Mouse (Mus musculus) embryonic facial prominence, embryonic 13.5 days (tissue): ENCODE measurements around the gene Lyrm7. TPM values are rescaled to one million over a fixed set of nuclear protein-coding genes. Genes with fewer than 3 reads are reported as not detected.

Experiments
- ATAC-seq: fragments of 200-750 bp; cut with Nextera tagmentation; 2 replicates; pipeline ENCODE4 v1.8.0; 2017; ENCODE audit warnings: low read depth; ENCODE audit not compliant: insufficient number of reproducible peaks, insufficient read depth, low FRiP score, low TSS enrichment
- H3K27ac ChIP-seq: fragments of 300-500 bp; sonication (generic); 2 replicates; pipeline ENCODE4 v1.5.1; 2015; ENCODE audit warnings: moderate library complexity, mild to moderate bottlenecking, inconsistent platforms
- H3K27me3 ChIP-seq: fragments of 300-500 bp; sonication (generic); 2 replicates; pipeline ENCODE4 v1.6.1; 2015; ENCODE audit warnings: mild to moderate bottlenecking, inconsistent platforms
- H3K36me3 ChIP-seq: fragments of 300-500 bp; sonication (generic); 2 replicates; pipeline ENCODE4 v1.6.1; 2015; ENCODE audit warnings: mild to moderate bottlenecking, inconsistent platforms
- H3K4me1 ChIP-seq: fragments of 300-500 bp; sonication (generic); 2 replicates; pipeline ENCODE4 v1.6.1; 2015; ENCODE audit warnings: inconsistent platforms
- H3K4me2 ChIP-seq: fragments of 300-500 bp; sonication (generic); 2 replicates; pipeline ENCODE4 v1.6.1; 2015; ENCODE audit warnings: moderate library complexity, mild to moderate bottlenecking, inconsistent platforms
- H3K4me3 ChIP-seq: fragments of 300-500 bp; sonication (generic); 2 replicates; pipeline ENCODE4 v1.5.1; 2015; ENCODE audit warnings: mild to moderate bottlenecking, inconsistent platforms
- H3K9ac ChIP-seq: fragments of 300-500 bp; sonication (generic); 2 replicates; pipeline ENCODE4 v1.6.1; 2015; ENCODE audit warnings: mild to moderate bottlenecking, inconsistent platforms
- H3K9me3 ChIP-seq: fragments of 300-500 bp; sonication (generic); 2 replicates; pipeline ENCODE4 v1.6.1; 2016; ENCODE audit warnings: inconsistent platforms
- WGBS: fragments of 180-500 bp; shearing (Covaris S2); methylation state at CpG from one replicate; pipeline ENCODE4 v1.1.7; 2015; ENCODE audit warnings: mixed read lengths; 5-methylcytosine and 5-hydroxymethylcytosine counted together
- polyA plus RNA-seq: library from polyadenylated mRNA; unstranded; fragments of >200 nt; fragmentation: Nextera tagmentation; extraction: Ambion mirVana; gene quantifications from 2 replicates; pipeline ENCODE4 v1.2.1, GENCODE M21; 2015

Gene Lyrm7
- polyA plus RNA-seq, 1 experiment from 2014 or later = 10.3 TPM

- peaks cover 1% of the 10 kb centered on the region; the same call in 1 of the 2 replicates for H3K36me3 ChIP-seq
- ATAC-seq = no peak
- peaks cover 10% of the 10 kb centered on the region for H3K4me1 ChIP-seq
- WGBS = 85% methylated on average over 10 of the region's 10 CpGs
- no peak overlapping the region for H3K4me3 ChIP-seq
- no peaks in the 10 kb centered on the region for H3K9me3 ChIP-seq
- no peak overlapping the region for H3K4me2 ChIP-seq
- H3K9ac ChIP-seq = no peak overlapping the region
- H3K27me3 ChIP-seq = no peaks in the 10 kb centered on the region
- H3K27ac ChIP-seq = no peak overlapping the region
Measured at GRCm38 (mm10) chr11:54879922-54880321, 19.2 kb upstream of the Lyrm7 start.

DNA sequence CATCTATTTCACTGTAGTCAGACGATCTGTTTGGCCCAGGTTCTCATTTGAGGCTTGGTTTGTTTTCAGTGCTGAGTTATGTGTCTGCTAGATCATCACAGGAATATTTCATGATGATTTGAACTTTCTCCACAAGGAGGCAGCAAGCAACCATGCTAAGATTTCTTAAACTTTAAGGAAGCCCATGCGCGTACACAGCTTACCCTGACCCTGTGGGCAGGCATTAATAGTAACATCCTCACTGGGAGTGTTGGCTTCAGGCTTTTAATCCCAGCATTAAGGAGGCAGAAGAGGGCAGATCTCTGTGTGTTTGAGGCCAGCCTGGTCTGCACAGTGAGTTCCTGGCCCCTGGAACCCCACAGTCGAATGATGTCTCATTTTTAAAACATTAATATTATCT is 18.7 kb upstream of the Lyrm7 start:
- 35% methylated on average over 4 of the region's 4 CpGs for WGBS
- H3K4me3 ChIP-seq = no peak overlapping the region
- no peaks in the 10 kb centered on the region for H3K27me3 ChIP-seq
- no peaks in the 10 kb centered on the region for H3K9me3 ChIP-seq
- H3K4me1 ChIP-seq = peaks cover 7% of the 10 kb centered on the region
- no peak overlapping the region for H3K9ac ChIP-seq
- no peak overlapping the region for H3K27ac ChIP-seq
- no peak for ATAC-seq
- no peak overlapping the region for H3K4me2 ChIP-seq
- H3K36me3 ChIP-seq = peaks cover 6% of the 10 kb centered on the region

GRCm38 (mm10) chr11:54878893-54879292 is 18.2 kb upstream of the Lyrm7 start:
- no peak for ATAC-seq
- Histone ChIP-seq H3K4me2 (no peak overlapping the region), H3K9ac (no peak overlapping the region), H3K4me1 (peaks cover 7% of the 10 kb centered on the region), H3K27ac (no peak overlapping the region), H3K27me3 (no peaks in the 10 kb centered on the region), H3K4me3 (no peak overlapping the region), H3K9me3 (no peaks in the 10 kb centered on the region), H3K36me3 (peaks cover 11% of the 10 kb centered on the region)
- 75% methylated on average over 6 of the region's 6 CpGs for WGBS

DNA sequence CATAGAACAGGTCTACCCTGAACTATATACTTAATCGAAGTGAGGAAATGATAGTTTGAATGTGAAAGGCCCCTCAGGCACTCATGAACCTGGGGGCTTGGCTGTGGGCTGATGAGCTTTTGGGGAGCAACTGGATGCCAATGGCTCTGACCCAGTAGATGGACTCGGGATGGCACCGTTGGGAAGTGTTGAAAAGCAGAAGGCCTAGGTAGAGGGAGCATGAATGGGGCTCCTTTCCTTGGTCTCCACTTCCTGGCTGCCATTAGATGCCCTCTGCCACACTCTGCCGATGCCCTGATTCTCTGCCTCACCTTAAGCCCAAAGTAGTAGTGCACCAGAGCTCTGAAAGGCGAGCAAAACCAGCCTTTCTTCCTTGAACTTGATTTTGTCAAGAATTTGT is 15.3 kb upstream of the Lyrm7 start:
- Histone ChIP-seq H3K9ac (no peak overlapping the region), H3K27ac (no peak overlapping the region), H3K4me2 (no peak overlapping the region), H3K9me3 (no peaks in the 10 kb centered on the region), H3K36me3 (peaks cover 40% of the 10 kb centered on the region), H3K27me3 (no peaks in the 10 kb centered on the region), H3K4me3 (no peak overlapping the region), H3K4me1 (no peaks in the 10 kb centered on the region)
- no peak for ATAC-seq
- WGBS = 86% methylated on average over 5 of the region's 5 CpGs

DNA sequence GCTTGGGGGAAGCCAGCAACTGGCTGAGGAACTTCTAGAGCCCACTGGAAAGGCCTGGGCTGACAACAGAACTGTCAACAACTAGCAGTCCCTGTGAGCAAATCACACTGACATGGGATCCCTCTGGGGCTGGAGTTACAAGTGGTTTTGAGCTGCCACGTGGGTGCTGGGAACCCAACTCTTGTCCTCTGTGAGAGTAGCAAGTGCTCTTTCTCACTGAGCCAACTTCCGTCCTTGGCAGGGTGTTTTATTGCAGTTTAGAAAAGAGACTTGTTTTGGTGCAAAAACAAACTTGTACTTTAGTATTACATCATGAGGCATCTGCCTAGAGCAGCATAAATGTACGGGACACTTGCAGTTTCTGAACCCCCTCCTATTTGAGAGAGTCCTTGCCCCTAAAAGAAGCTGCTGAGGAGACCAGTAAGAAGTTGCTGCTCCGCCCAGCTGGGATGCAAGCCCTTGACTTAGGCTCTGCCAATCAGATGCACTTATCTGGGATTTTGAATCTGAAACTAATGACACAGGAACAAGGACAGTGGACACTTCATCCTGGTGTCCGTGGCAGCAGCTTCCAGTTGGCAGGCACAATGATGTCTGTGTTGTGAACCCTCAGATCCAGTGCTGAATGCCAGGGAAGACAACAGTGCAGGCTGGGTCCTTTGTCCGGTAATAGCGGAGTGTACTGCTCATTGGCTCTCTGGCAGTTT is 11.3 kb upstream of the Lyrm7 start:
- Histone ChIP-seq H3K9me3 (no peaks in the 10 kb centered on the region), H3K27me3 (no peaks in the 10 kb centered on the region), H3K9ac (no peak overlapping the region), H3K4me1 (peaks cover 18% of the 10 kb centered on the region), H3K27ac (no peak overlapping the region), H3K36me3 (peaks cover 66% of the 10 kb centered on the region), H3K4me3 (no peak overlapping the region), H3K4me2 (no peak overlapping the region)
- WGBS = 79% methylated on average over 7 of the region's 7 CpGs
- no peak for ATAC-seq

- H3K27me3 ChIP-seq = no peaks in the 10 kb centered on the region
- WGBS = 86% methylated on average over 3 of the region's 3 CpGs
- H3K9ac ChIP-seq = no peak overlapping the region
- H3K27ac ChIP-seq = no peak overlapping the region
- H3K4me1 ChIP-seq = peaks cover 18% of the 10 kb centered on the region
- no peak for ATAC-seq
- H3K9me3 ChIP-seq = no peaks in the 10 kb centered on the region
- H3K4me2 ChIP-seq = no peak overlapping the region
- peaks cover 59% of the 10 kb centered on the region for H3K36me3 ChIP-seq
- H3K4me3 ChIP-seq = no peak overlapping the region
Measured at GRCm38 (mm10) chr11:54869318-54869717, 8.6 kb upstream of the Lyrm7 start.

DNA sequence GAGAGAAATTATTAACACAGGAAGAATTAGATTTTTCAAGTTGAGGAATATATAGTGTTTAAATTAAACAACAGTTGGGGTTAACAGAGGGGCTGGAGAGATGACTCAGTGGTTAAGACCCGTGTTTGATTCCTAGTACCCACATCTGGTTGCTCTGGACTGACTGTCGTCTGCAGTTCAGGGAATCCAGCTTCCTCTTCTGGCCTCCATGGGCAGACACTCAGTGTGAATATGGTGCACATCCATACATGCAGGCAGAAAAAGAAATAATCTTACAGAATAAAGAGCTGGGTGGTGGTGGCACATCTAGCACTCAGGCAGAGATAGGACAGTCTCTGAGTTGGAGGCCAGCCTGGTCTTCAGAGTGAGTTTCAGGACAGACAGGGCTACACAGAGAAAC is 7.7 kb upstream of the Lyrm7 start:
- no peak for ATAC-seq
- Histone ChIP-seq H3K27me3 (no peaks in the 10 kb centered on the region), H3K36me3 (peaks cover 50% of the 10 kb centered on the region), H3K9ac (0 out of 2 replicates have a peak overlapping the region, but pooled peaks have one; percentile 27), H3K4me1 (peaks cover 18% of the 10 kb centered on the region), H3K9me3 (no peaks in the 10 kb centered on the region), H3K4me3 (no peak overlapping the region), H3K4me2 (peak overlapping the region; percentile 69; the same call in 1 of the 2 replicates), H3K27ac (no peak overlapping the region)
- WGBS = 67% methylated on average over 2 of the region's 2 CpGs

DNA sequence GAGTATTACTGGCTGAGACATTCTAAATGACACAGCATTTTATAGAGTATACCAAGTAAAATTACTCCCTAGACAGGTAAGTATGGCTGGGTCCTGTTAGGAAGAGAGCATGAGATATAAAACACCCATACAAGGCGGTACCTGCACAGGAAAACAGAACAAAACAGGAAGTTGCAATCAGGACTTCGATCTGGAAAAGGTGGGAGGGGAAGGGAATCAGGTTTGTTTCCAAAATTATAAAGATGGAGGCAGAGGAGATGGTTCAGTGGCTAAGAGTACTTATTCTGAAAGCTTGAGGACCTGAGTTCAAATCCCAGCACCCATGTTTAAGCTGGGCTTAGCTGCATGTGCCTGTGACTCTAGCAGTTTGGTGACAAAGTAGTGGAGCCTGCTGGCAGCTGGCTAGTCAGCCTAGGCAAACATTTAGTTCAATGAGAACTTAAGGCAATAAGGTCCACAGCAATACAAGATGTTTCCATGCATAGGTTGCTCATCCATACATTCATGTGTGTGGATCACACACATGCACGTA is 7.3 kb upstream of the Lyrm7 start:
- Histone ChIP-seq H3K27ac (no peak overlapping the region), H3K4me3 (peak overlapping the region; percentile 85), H3K9me3 (no peaks in the 10 kb centered on the region), H3K9ac (no peak overlapping the region; the same call in 1 of the 2 replicates), H3K27me3 (no peaks in the 10 kb centered on the region), H3K4me2 (peak overlapping the region; percentile 69), H3K4me1 (peaks cover 18% of the 10 kb centered on the region), H3K36me3 (peaks cover 46% of the 10 kb centered on the region)
- WGBS = 75% methylated on average over 3 of the region's 3 CpGs
- no peak for ATAC-seq

DNA sequence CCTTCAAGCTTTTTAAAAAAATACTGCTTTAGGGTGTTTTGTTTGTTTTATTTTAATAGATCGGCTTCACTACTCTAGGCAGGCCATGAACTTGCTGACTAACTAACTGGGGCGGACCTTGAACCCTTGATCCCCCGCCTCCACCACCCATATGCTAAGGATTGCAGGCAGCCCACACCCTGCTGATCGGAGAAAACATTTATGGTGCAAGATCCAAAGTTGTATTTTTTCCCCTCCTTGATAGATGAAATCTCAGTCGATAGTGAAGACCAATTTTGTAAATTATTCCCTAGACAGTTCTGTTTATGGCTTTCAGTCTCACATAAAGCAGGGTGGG is 6.3 kb upstream of the Lyrm7 start:
- no peaks in the 10 kb centered on the region for H3K9me3 ChIP-seq
- H3K4me3 ChIP-seq = peak overlapping the region; percentile 85
- peaks cover 18% of the 10 kb centered on the region for H3K4me1 ChIP-seq
- peaks cover 36% of the 10 kb centered on the region for H3K36me3 ChIP-seq
- under 1% methylated on average over 5 of the region's 5 CpGs for WGBS
- peak overlapping the region; percentile 69 for H3K4me2 ChIP-seq
- peak overlapping the region; percentile 98 for H3K9ac ChIP-seq
- no peaks in the 10 kb centered on the region for H3K27me3 ChIP-seq
- peak overlapping the region; percentile 87 for H3K27ac ChIP-seq
- ATAC-seq = no peak

- peak; percentile 78 for ATAC-seq
- Histone ChIP-seq H3K27me3 (no peaks in the 10 kb centered on the region), H3K4me2 (peak within 1 kb of the TSS; percentile 69), H3K9ac (peak within 1 kb of the TSS; percentile 98), H3K9me3 (no peaks in the 10 kb centered on the region), H3K4me3 (peak within 1 kb of the TSS; percentile 85), H3K4me1 (peaks cover 18% of the 10 kb centered on the region), H3K36me3 (peaks cover 30% of the 10 kb centered on the region), H3K27ac (peak within 1 kb of the TSS; percentile 87)
- WGBS = under 1% methylated on average over 96 of the region's 107 CpGs
Measured at GRCm38 (mm10) chr11:54866119-54867048, 5.7 kb upstream of the Lyrm7 start, which contains the start of gene Hint1. TSS of gene Hint1 (plus strand) at chr11:54866383.

- no peaks in the 10 kb centered on the region for H3K9me3 ChIP-seq
- 75% methylated on average over 6 of the region's 6 CpGs for WGBS
- H3K4me2 ChIP-seq = peak overlapping the region; percentile 69
- peaks cover 18% of the 10 kb centered on the region for H3K4me1 ChIP-seq
- peaks cover 22% of the 10 kb centered on the region for H3K36me3 ChIP-seq
- ATAC-seq = no peak
- H3K27me3 ChIP-seq = no peaks in the 10 kb centered on the region
- peak overlapping the region; percentile 98 for H3K9ac ChIP-seq
- peak overlapping the region; percentile 87 for H3K27ac ChIP-seq
- peak overlapping the region; percentile 85 for H3K4me3 ChIP-seq
Measured at GRCm38 (mm10) chr11:54865330-54866085, 4.8 kb upstream of the Lyrm7 start.
